Mouse (Mus musculus) G1E (cell line): Measurements from ENCODE around the gene Dennd1a.

Source experiments
- CTCF ChIP-seq: IDR thresholded peaks from 2 replicates; pipeline ENCODE4 v1.5.1; 2012; ENCODE audit warnings: low read depth, low read length, inconsistent platforms, mixed read lengths
- GATA1 ChIP-seq: IDR thresholded peaks from 2 replicates; pipeline ENCODE4 v1.6.1; 2012; ENCODE audit warnings: borderline replicate concordance, low read length, inconsistent platforms, mixed read lengths
- GATA2 ChIP-seq: IDR thresholded peaks from 2 replicates; pipeline ENCODE4 v1.6.1; 2012; ENCODE audit warnings: low read depth, low read length, inconsistent platforms, borderline replicate concordance
- TAL1 ChIP-seq: conservative IDR thresholded peaks from 2 replicates; pipeline ENCODE4 v1.6.1; 2012; ENCODE audit warnings: low read depth, low read length, inconsistent platforms, mixed read lengths

DNA sequence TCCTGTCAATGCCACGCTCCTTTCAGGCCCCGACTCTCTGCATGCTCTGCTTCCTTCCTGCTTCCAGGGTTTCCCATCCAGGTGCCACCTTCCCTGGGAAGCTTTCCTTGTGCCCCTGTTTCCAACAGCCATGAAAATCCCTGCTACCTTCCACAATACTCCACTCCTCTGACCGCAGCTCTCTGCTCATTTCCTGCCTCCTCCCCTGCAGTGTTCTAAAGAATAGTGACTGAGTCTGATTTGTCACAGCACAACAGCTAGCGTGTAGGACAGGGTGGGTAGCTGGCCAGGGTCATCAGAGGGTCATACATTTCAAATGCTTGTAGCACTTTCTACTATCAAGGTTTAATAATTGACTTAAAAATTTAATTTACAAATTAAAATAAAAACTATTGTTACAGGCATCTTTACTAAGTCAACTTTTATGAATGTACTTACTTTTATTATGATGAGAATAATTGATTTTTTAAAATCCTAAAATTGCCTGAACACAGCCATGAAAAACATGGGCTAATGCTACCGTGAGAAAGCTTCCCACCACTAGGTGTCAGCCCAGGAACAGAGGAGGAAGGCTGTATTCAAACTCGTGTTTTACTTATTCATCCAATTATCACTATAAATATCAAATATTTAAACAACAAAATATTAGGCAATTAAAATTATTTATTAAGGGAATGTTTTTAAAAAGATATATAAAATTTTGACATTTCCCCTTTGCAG, 361.6 kb downstream of the Dennd1a start:
- TF ChIP-seq CTCF, result no peak; the same call in 1 of the 2 replicates
- no peak for TF ChIP-seq GATA1
- no peak for TF ChIP-seq TAL1
- no peak for TF ChIP-seq GATA2
